In genomic region chr2:114828192-114828591, GRCm38 (mm10) we compare ENCODE assay signal across 25 mouse cellular contexts.
"Had no signal": no experiment of that assay in that cellular context is flagged by ENCODE, and none has a peak within 500 bp of the region (broad histone marks: within the 10 kb centered on the region; RNA-seq: fewer than 3 reads in every experiment).

No protein-coding gene starts in this region.

- H3K4me2 ChIP-seq: heart, embryonic 12.5 days; hindbrain, embryonic 13.5 days; intestine, embryonic 15.5 days; limb, embryonic 12.5 days; liver, embryonic 11.5 days; liver, embryonic 13.5 days; liver, embryonic 15.5 days had no signal

- H3K4me1 ChIP-seq: heart, embryonic 10.5 days; heart, embryonic 12.5 days; intestine, embryonic 15.5 days; limb, embryonic 12.5 days; liver, embryonic 13.5 days; liver, embryonic 15.5 days had no signal

- DNase-seq: gastrocnemius, adult 2 months; gastrocnemius, postnatal 10 days; gastrocnemius, postnatal 25 days; heart, adult 18-20 months; heart, postnatal 10 days; heart, postnatal 4 days; kidney, adult 18-20 months; kidney, adult 8-10 months; kidney, postnatal 10 days; kidney, postnatal 25 days; kidney, postnatal 4 days; liver; liver, embryonic 13.5 days had no signal

- H3K27ac ChIP-seq: gastrocnemius, adult 2 months; heart, embryonic 10.5 days; hindbrain, embryonic 13.5 days; intestine, embryonic 15.5 days; layer of hippocampus, adult 2 months; left cerebral cortex, adult 2 months; limb, embryonic 10.5 days; limb, embryonic 12.5 days; liver, embryonic 13.5 days; liver, embryonic 15.5 days had no signal

- H3K9ac ChIP-seq: heart, embryonic 12.5 days; hindbrain, embryonic 13.5 days; intestine, embryonic 15.5 days; limb, embryonic 12.5 days; liver, embryonic 13.5 days; liver, embryonic 15.5 days had no signal

- H3K27me3 ChIP-seq: heart, embryonic 12.5 days; intestine, embryonic 15.5 days; liver, embryonic 13.5 days; liver, embryonic 15.5 days had no signal

- H3K4me3 ChIP-seq: gastrocnemius, adult 2 months; heart, embryonic 10.5 days; heart, embryonic 12.5 days; hindbrain, embryonic 13.5 days; intestine, embryonic 15.5 days; layer of hippocampus, adult 2 months; left cerebral cortex, adult 2 months; limb, embryonic 10.5 days; limb, embryonic 12.5 days; liver, embryonic 13.5 days; liver, embryonic 15.5 days had no signal

- H3K9me3 ChIP-seq: heart, embryonic 10.5 days; heart, embryonic 12.5 days; hindbrain, embryonic 13.5 days; intestine, embryonic 15.5 days; limb, embryonic 10.5 days; limb, embryonic 12.5 days; liver, embryonic 13.5 days; liver, embryonic 15.5 days had no signal

- ATAC-seq: inflammation-experienced regulatory T-cells, adult 6 months; intestine, embryonic 15.5 days; intestine, postnatal 0 days had no signal

- H3K36me3 ChIP-seq: heart, embryonic 10.5 days; heart, embryonic 12.5 days; hindbrain, embryonic 13.5 days; intestine, embryonic 15.5 days; limb, embryonic 10.5 days; limb, embryonic 12.5 days; liver, embryonic 13.5 days; liver, embryonic 15.5 days had no signal
